Mouse (Mus musculus): ENCODE results near the gene Cdh23. TPM values are rescaled to one million over a fixed set of nuclear protein-coding genes. Genes with fewer than 3 reads are reported as not detected.

Cdh23 gene
- polyA plus RNA-seq, 1 experiment from 2014 or later: 0.25 TPM

GRCm38 (mm10) chr10:60536098-60536811 lies 160.0 kb downstream of the Cdh23 start:
- ATAC-seq (replicated peaks; ENCODE audit: low FRiP score, low read depth): no peak
- no peak overlapping the region for H3K9ac ChIP-seq (ENCODE audit: low read depth, low read length)

DNA sequence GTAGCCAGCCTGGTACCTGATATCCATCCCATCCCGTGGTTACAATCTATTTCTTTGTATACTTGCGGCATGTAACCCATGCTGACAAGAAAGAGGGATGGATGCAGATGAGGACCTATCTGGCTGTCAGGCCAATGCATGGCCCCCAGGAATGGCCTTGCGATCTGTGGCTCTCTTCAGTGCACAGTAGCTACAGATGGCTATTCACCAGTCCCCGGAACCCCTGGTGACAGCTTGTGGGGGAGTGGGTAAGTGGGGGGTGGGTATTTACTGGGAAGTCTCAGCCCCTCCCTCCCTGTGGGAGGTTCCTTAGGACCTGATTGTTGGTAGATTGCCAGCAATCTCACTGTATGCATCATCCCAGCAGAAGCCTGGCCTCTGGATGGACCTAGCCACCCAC lies 163.8 kb downstream of the Cdh23 start:
- Histone ChIP-seq H3K4me2 (ENCODE audit: low read length) (no peak overlapping the region), H3K27me3 (ENCODE audit: insufficient read depth, low read length) (no peaks in the 10 kb centered on the region), H3K4me1 (replicated peaks; ENCODE audit: insufficient read depth, low read length) (no peaks in the 10 kb centered on the region), H3K9me3 (replicated peaks; ENCODE audit: low read length) (no peaks in the 10 kb centered on the region), H3K9ac (ENCODE audit: low read depth, low read length) (no peak overlapping the region), H3K36me3 (ENCODE audit: insufficient read depth, low read length) (no peaks in the 10 kb centered on the region), H3K4me3 (replicated peaks; ENCODE audit: low read depth, low read length) (no peak overlapping the region), H3K27ac (no peak overlapping the region)
- TF ChIP-seq CTCF (IDR thresholded peaks at IDR 0.05; ENCODE audit: low read depth): no peak
- ATAC-seq (replicated peaks; ENCODE audit: low FRiP score, low read depth) (no peak; the same call in 1 of the 2 replicates), DNase-seq (ENCODE audit: low spot score) (no peak)
- WGBS: 54% methylated on average over 4 of the region's 4 CpGs

More at GRCm38 (mm10) chr10:60536098-60536811, 160.0 kb downstream of the Cdh23 start:
- no peaks in the 10 kb centered on the region for H3K36me3 ChIP-seq (ENCODE audit: insufficient read depth, low read length)
- H3K9me3 ChIP-seq (replicated peaks; ENCODE audit: low read length): no peaks in the 10 kb centered on the region
- DNase-seq (ENCODE audit: low spot score): peak; percentile 60
- WGBS: 17% methylated on average over 12 of the region's 14 CpGs
- no peaks in the 10 kb centered on the region for H3K4me1 ChIP-seq (replicated peaks; ENCODE audit: insufficient read depth, low read length)
- H3K4me2 ChIP-seq (ENCODE audit: low read length): peak overlapping the region; percentile 8; the same call in 1 of the 2 replicates
- TF ChIP-seq CTCF (IDR thresholded peaks at IDR 0.05; ENCODE audit: low read depth): no peak
- no peaks in the 10 kb centered on the region for H3K27me3 ChIP-seq (ENCODE audit: insufficient read depth, low read length)
- H3K27ac ChIP-seq: no peak overlapping the region
- H3K4me3 ChIP-seq (replicated peaks; ENCODE audit: low read depth, low read length): no peak overlapping the region

DNA sequence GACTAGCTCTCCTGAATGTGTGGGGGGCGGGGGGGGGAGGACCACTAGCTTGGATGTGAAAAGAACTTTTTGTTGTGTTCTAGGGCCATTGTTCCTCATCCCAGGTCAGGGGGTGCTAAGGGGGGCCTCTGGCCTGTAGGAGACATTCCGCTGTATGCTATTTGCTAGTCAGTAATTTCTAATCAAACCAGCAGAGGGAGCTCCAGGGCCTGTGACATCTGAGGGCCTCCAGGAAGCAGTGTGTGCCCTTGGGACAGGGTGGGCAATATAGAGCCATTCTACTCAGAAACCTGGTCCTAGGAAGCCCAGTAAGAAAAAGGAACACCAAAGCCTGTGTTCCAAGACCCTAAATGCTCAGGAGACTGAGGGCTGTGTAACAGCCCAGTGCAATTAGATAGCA lies 164.9 kb downstream of the Cdh23 start:
- DNase-seq (ENCODE audit: low spot score): peak; percentile 78
- WGBS: 37% methylated on average over 2 of the region's 2 CpGs
- no peak for ATAC-seq (replicated peaks; ENCODE audit: low FRiP score, low read depth)
- H3K4me1 ChIP-seq (replicated peaks; ENCODE audit: insufficient read depth, low read length): no peaks in the 10 kb centered on the region
- no peak overlapping the region for H3K9ac ChIP-seq (ENCODE audit: low read depth, low read length)
- no peaks in the 10 kb centered on the region for H3K9me3 ChIP-seq (replicated peaks; ENCODE audit: low read length)
- H3K27ac ChIP-seq: no peak overlapping the region
- H3K4me2 ChIP-seq (ENCODE audit: low read length): no peak overlapping the region
- no peaks in the 10 kb centered on the region for H3K27me3 ChIP-seq (ENCODE audit: insufficient read depth, low read length)
- TF ChIP-seq CTCF (IDR thresholded peaks at IDR 0.05; ENCODE audit: low read depth): peak; percentile 83
- H3K4me3 ChIP-seq (replicated peaks; ENCODE audit: low read depth, low read length): no peak overlapping the region
- no peaks in the 10 kb centered on the region for H3K36me3 ChIP-seq (ENCODE audit: insufficient read depth, low read length)

DNA sequence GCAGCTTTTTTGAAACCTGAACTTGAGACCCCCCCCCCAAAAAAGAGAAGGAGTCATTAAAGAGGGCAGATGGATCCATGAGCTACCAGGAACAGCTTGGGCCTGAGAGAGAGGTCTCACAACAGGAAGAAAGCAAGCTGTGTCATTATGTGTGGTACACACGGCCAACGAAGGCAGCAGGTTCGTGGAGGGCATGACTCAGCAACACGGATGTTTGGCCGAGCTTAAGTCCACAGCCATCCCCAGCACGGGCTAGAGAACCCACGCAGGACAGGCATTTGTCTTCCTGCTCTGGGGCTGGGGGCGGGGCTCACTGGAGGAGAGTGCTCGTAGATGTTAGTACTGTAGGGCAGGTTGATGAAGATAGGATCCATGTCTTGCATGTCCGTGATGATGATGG lies 165.7 kb downstream of the Cdh23 start:
- Histone ChIP-seq H3K9ac (ENCODE audit: low read depth, low read length) (no peak overlapping the region), H3K27ac (no peak overlapping the region), H3K4me1 (replicated peaks; ENCODE audit: insufficient read depth, low read length) (no peaks in the 10 kb centered on the region), H3K27me3 (ENCODE audit: insufficient read depth, low read length) (no peaks in the 10 kb centered on the region), H3K36me3 (ENCODE audit: insufficient read depth, low read length) (no peaks in the 10 kb centered on the region), H3K9me3 (replicated peaks; ENCODE audit: low read length) (no peaks in the 10 kb centered on the region), H3K4me2 (ENCODE audit: low read length) (no peak overlapping the region), H3K4me3 (replicated peaks; ENCODE audit: low read depth, low read length) (no peak overlapping the region)
- 71% methylated on average over 10 of the region's 10 CpGs for WGBS
- TF ChIP-seq CTCF (IDR thresholded peaks at IDR 0.05; ENCODE audit: low read depth): no peak
- no peak for ATAC-seq (replicated peaks; ENCODE audit: low FRiP score, low read depth)
- no peak for DNase-seq (ENCODE audit: low spot score)

GRCm38 (mm10) chr10:60527949-60528348 lies 168.3 kb downstream of the Cdh23 start:
- ATAC-seq (replicated peaks; ENCODE audit: low FRiP score, low read depth): no peak
- WGBS: 87% methylated on average over 7 of the region's 7 CpGs
- H3K27me3 ChIP-seq (ENCODE audit: insufficient read depth, low read length): no peaks in the 10 kb centered on the region
- no peak overlapping the region for H3K27ac ChIP-seq
- H3K4me3 ChIP-seq (replicated peaks; ENCODE audit: low read depth, low read length): no peak overlapping the region
- no peak overlapping the region for H3K4me2 ChIP-seq (ENCODE audit: low read length)
- no peaks in the 10 kb centered on the region for H3K36me3 ChIP-seq (ENCODE audit: insufficient read depth, low read length)
- no peak overlapping the region for H3K9ac ChIP-seq (ENCODE audit: low read depth, low read length)
- H3K4me1 ChIP-seq (replicated peaks; ENCODE audit: insufficient read depth, low read length): no peaks in the 10 kb centered on the region
- no peak for TF ChIP-seq CTCF (IDR thresholded peaks at IDR 0.05; ENCODE audit: low read depth)
- no peaks in the 10 kb centered on the region for H3K9me3 ChIP-seq (replicated peaks; ENCODE audit: low read length)
- no peak for DNase-seq (ENCODE audit: low spot score)

- Histone ChIP-seq H3K4me3 (replicated peaks; ENCODE audit: low read depth, low read length) (no peak overlapping the region), H3K4me2 (ENCODE audit: low read length) (no peak overlapping the region), H3K4me1 (replicated peaks; ENCODE audit: insufficient read depth, low read length) (no peaks in the 10 kb centered on the region), H3K9me3 (replicated peaks; ENCODE audit: low read length) (no peaks in the 10 kb centered on the region), H3K9ac (ENCODE audit: low read depth, low read length) (no peak overlapping the region), H3K27ac (no peak overlapping the region), H3K27me3 (ENCODE audit: insufficient read depth, low read length) (no peaks in the 10 kb centered on the region), H3K36me3 (ENCODE audit: insufficient read depth, low read length) (no peaks in the 10 kb centered on the region)
- ATAC-seq (replicated peaks; ENCODE audit: low FRiP score, low read depth) (no peak), DNase-seq (ENCODE audit: low spot score) (no peak)
- no peak for TF ChIP-seq CTCF (IDR thresholded peaks at IDR 0.05; ENCODE audit: low read depth)
- 72% methylated on average over 8 of the region's 8 CpGs for WGBS
Measured at GRCm38 (mm10) chr10:60525081-60525480, 171.2 kb downstream of the Cdh23 start.

GRCm38 (mm10) chr10:60516286-60516685 lies 180.0 kb downstream of the Cdh23 start:
- Histone ChIP-seq H3K27me3 (ENCODE audit: insufficient read depth, low read length) (no peaks in the 10 kb centered on the region), H3K9ac (ENCODE audit: low read depth, low read length) (no peak overlapping the region), H3K4me1 (replicated peaks; ENCODE audit: insufficient read depth, low read length) (no peaks in the 10 kb centered on the region), H3K27ac (no peak overlapping the region), H3K4me3 (replicated peaks; ENCODE audit: low read depth, low read length) (no peak overlapping the region), H3K36me3 (ENCODE audit: insufficient read depth, low read length) (no peaks in the 10 kb centered on the region), H3K4me2 (ENCODE audit: low read length) (no peak overlapping the region), H3K9me3 (replicated peaks; ENCODE audit: low read length) (no peaks in the 10 kb centered on the region)
- TF ChIP-seq CTCF (IDR thresholded peaks at IDR 0.05; ENCODE audit: low read depth): no peak
- 84% methylated on average over 11 of the region's 11 CpGs for WGBS
- DNase-seq (ENCODE audit: low spot score) (no peak), ATAC-seq (replicated peaks; ENCODE audit: low FRiP score, low read depth) (no peak)

Measured in kidney, postnatal 0 days (tissue).